Mouse (Mus musculus) MEL (cell line): ENCODE measurements at regions not wholly inside any gene's neighbourhood (a gene's known extent, or its start where the extent isn't known, plus 50 kb on each side); places are given as distances from the start of the nearest gene placed in this dataset.

Source experiments
- DNase-seq: peaks from one replicate; pipeline ENCODE4 v3.0.0; 2011; ENCODE audit warnings: low read depth, low spot score
- H3K27ac ChIP-seq: 2 replicates; pipeline ENCODE4 v1.5.1; 2012; ENCODE audit warnings: low read depth, mild to moderate bottlenecking, control low read depth, low read length, moderate library complexity; ENCODE audit not compliant: control insufficient read depth
- H3K27me3 ChIP-seq, 2 experiments: fragments of 150-350 bp in 1 of 2; sonication (generic) in 1 of 2; 2 replicates each; pipeline ENCODE4 v1.6.1; 2012; ENCODE audit warnings: low read length in 2 of 2, mild to moderate bottlenecking in 2 of 2, improper control_type of control experiment in 1 of 2, moderate library complexity in 1 of 2; ENCODE audit not compliant: insufficient read depth in 2 of 2, control insufficient read depth in 1 of 2
- H3K36me3 ChIP-seq, 2 experiments: 2 replicates each; pipeline ENCODE4 v1.6.1; 2012 to 2014; ENCODE audit warnings: low read length in 2 of 2, improper control_type of control experiment in 1 of 2, inconsistent platforms in 1 of 2, mild to moderate bottlenecking in 1 of 2; ENCODE audit not compliant: insufficient read depth in 2 of 2, control insufficient read depth in 1 of 2
- H3K4me1 ChIP-seq, 2 experiments: fragments of 150-350 bp in 1 of 2; sonication (generic) in 1 of 2; 2 replicates each; pipeline ENCODE4 v1.6.1; 2012; ENCODE audit warnings: low read length in 2 of 2, improper control_type of control experiment in 1 of 2, mild to moderate bottlenecking in 1 of 2; ENCODE audit not compliant: insufficient read depth in 2 of 2, control insufficient read depth in 1 of 2
- H3K4me3 ChIP-seq, 2 experiments: fragments of 150-350 bp in 1 of 2; sonication (generic) in 1 of 2; 2 replicates each; pipeline ENCODE4 v1.5.1; 2012; ENCODE audit warnings: low read depth in 2 of 2, low read length in 2 of 2, mild to moderate bottlenecking in 2 of 2, moderate library complexity in 2 of 2, control low read depth in 1 of 2, improper control_type of control experiment in 1 of 2; ENCODE audit not compliant: control insufficient read depth in 1 of 2, insufficient read depth in 1 of 2
- H3K79me2 ChIP-seq: 2 replicates; pipeline ENCODE4 v1.6.1; 2012; ENCODE audit warnings: mild to moderate bottlenecking, low read length, moderate library complexity; ENCODE audit not compliant: control insufficient read depth, poor library complexity, insufficient read depth
- H3K9ac ChIP-seq: 2 replicates; pipeline ENCODE4 v1.6.1; 2012; ENCODE audit warnings: low read depth, mild to moderate bottlenecking, control low read depth, low read length, moderate library complexity; ENCODE audit not compliant: control insufficient read depth, poor library complexity, severe bottlenecking
- H3K9me3 ChIP-seq: fragments of 150-350 bp; sonication (generic); replicated peaks from 2 replicates; pipeline ENCODE4 v1.6.1; 2012; ENCODE audit warnings: mild to moderate bottlenecking, low read length, improper control_type of control experiment, moderate library complexity; ENCODE audit not compliant: insufficient read depth
- CHD2 ChIP-seq: IDR thresholded peaks from 2 replicates; pipeline ENCODE4 v1.6.1; 2011; ENCODE audit warnings: low read length, improper control_type of control experiment
- ELF1 ChIP-seq: IDR thresholded peaks from 2 replicates; pipeline ENCODE4 v1.6.1; 2014; ENCODE audit warnings: low read depth, mild to moderate bottlenecking, inconsistent platforms, low read length, improper control_type of control experiment, moderate library complexity
- EP300 ChIP-seq, 2 experiments: IDR thresholded peaks; 2 replicates each; pipeline ENCODE4 v1.6.1; 2011; ENCODE audit warnings: improper control_type of control experiment in 2 of 2, low read length in 2 of 2, low read depth in 1 of 2, mild to moderate bottlenecking in 1 of 2
- ETS1 ChIP-seq: IDR thresholded peaks from 2 replicates; pipeline ENCODE4 v1.6.1; 2012; ENCODE audit warnings: low read depth, mild to moderate bottlenecking, inconsistent platforms, low read length, improper control_type of control experiment, moderate library complexity
- HCFC1 ChIP-seq: IDR thresholded peaks from 2 replicates; pipeline ENCODE4 v1.6.1; 2012; ENCODE audit warnings: low read depth, mild to moderate bottlenecking, inconsistent platforms, low read length, improper control_type of control experiment, moderate library complexity
- MAZ ChIP-seq: IDR thresholded peaks from 2 replicates; pipeline ENCODE4 v1.6.1; 2012; ENCODE audit warnings: low read depth, mild to moderate bottlenecking, inconsistent platforms, low read length, improper control_type of control experiment
- NELFE ChIP-seq: IDR thresholded peaks from 2 replicates; pipeline ENCODE4 v1.6.1; 2011; ENCODE audit warnings: low read depth, low read length, improper control_type of control experiment
- POLR2AphosphoS2 ChIP-seq: IDR thresholded peaks from 2 replicates; pipeline ENCODE4 v1.6.1; 2011; ENCODE audit warnings: low read length, improper control_type of control experiment
- SMC3 ChIP-seq: IDR thresholded peaks from 2 replicates; pipeline ENCODE4 v1.6.1; 2011; ENCODE audit warnings: low read depth, low read length, improper control_type of control experiment
- TBP ChIP-seq: IDR thresholded peaks from 2 replicates; pipeline ENCODE4 v1.8.0; 2011; ENCODE audit warnings: low read depth, low read length, improper control_type of control experiment
- TCF12 ChIP-seq: IDR thresholded peaks from 2 replicates; pipeline ENCODE4 v1.6.1; 2014; ENCODE audit warnings: low read depth, mild to moderate bottlenecking, inconsistent platforms, low read length, improper control_type of control experiment, moderate library complexity
- ZC3H11A ChIP-seq: IDR thresholded peaks from 2 replicates; pipeline ENCODE4 v1.6.1; 2012; ENCODE audit warnings: low read depth, mild to moderate bottlenecking, inconsistent platforms, low read length, improper control_type of control experiment
- ZKSCAN1 ChIP-seq: IDR thresholded peaks from 2 replicates; pipeline ENCODE4 v1.6.1; 2012; ENCODE audit warnings: low read depth, mild to moderate bottlenecking, inconsistent platforms, low read length, improper control_type of control experiment, moderate library complexity
- ZMIZ1 ChIP-seq: IDR thresholded peaks from 2 replicates; pipeline ENCODE4 v1.6.1; 2012; ENCODE audit warnings: low read depth, mild to moderate bottlenecking, inconsistent platforms, low read length, improper control_type of control experiment, moderate library complexity

DNA sequence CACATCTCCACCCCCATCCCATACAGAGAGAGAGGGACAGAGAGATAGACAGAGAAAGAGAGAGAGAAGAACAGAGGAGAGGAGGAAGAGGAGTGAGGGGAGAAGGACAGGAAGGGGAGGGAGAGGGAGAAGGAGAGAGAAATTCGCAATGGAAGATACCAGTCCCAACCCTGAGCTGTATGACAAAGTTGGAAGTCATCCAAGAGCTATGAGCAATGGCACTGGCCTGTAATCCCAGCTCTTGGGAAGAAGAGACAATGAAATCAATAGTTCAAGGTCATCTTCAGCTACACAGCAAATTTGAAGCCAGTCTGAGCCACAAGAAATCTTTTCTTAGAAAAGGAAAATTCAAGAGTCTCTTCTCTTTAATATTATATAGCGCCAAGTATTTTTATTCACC lies 105.6 kb downstream of the Avpr1a start:
- Histone ChIP-seq H3K27me3 (no peaks in the 10 kb centered on the region; a peak in 1 of 4 replicates), H3K4me1 (no peaks in the 10 kb centered on the region), H3K36me3 (no peaks in the 10 kb centered on the region), H3K9ac (no peak overlapping the region), H3K4me3 (no peak overlapping the region), H3K27ac (no peak overlapping the region), H3K79me2 (no peaks in the 10 kb centered on the region), H3K9me3 (no peaks in the 10 kb centered on the region)
- TF ChIP-seq POLR2AphosphoS2 (no peak), SMC3 (no peak)
- peak; percentile 6 for DNase-seq

DNA sequence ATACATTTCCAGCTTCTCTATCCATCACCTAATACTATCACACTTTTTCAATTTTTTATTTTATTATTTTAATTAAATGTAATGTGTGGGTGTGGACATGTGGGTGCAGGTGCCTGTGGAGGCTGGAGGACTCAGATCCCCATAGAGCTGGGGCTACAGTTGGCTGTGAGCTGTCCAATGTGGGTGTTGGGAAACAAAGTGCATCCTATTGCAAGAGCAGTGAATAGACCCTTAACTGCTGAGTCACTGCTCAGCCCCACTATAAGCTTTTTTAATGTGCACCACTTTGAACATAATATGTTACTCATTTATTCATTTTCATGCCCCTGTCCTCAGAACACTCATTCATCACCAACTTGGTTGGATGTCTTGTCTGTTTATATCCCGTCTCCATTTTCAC lies 110.4 kb downstream of the Avpr1a start:
- no peak for TF ChIP-seq TCF12
- TF ChIP-seq ZC3H11A = no peak
- no peak for TF ChIP-seq ETS1
- TF ChIP-seq ZMIZ1 = no peak
- no peak overlapping the region for H3K27ac ChIP-seq
- H3K36me3 ChIP-seq = no peaks in the 10 kb centered on the region
- no peak overlapping the region for H3K9ac ChIP-seq
- no peak for DNase-seq
- H3K9me3 ChIP-seq = no peaks in the 10 kb centered on the region
- no peak overlapping the region for H3K4me3 ChIP-seq
- no peaks in the 10 kb centered on the region for H3K79me2 ChIP-seq
- H3K4me1 ChIP-seq = no peaks in the 10 kb centered on the region
- H3K27me3 ChIP-seq = no peaks in the 10 kb centered on the region; a peak in 1 of 4 replicates

DNA sequence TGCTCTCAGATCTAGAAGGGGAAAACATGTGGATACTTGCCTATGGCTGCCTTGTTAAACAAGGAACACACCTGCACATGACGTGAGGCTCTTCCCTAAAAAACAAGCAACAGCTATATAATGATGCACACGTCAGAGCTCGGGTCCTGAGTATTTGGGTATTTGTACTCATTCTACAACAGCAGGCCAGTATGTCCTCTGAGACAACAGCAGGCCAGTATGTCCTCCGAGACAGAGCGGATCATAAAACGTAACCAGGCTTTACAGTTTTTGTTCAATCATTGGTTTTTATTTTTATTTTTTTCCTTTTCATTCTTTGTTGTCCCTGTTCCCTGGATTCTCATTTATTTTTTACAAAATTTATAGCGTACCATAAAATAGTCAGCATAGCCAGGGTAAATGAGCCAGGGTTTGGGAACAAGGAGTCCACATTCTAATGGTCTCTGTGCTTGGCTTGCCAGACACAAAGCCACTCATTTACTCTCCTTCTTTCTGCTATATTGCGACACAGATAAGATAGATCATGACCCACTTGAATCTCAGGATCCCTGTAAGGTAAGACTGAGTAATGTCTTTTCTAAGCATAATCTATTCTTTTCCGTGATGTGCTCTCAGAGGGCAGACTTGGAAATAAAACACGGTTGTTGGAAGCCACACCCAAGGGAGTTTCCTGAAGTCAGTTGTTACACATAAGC lies 111.8 kb downstream of the Avpr1a start:
- Histone ChIP-seq H3K9ac (no peak overlapping the region), H3K4me3 (no peak overlapping the region), H3K36me3 (no peaks in the 10 kb centered on the region), H3K4me1 (no peaks in the 10 kb centered on the region), H3K27me3 (no peaks in the 10 kb centered on the region; a peak in 1 of 4 replicates), H3K79me2 (no peaks in the 10 kb centered on the region), H3K9me3 (no peaks in the 10 kb centered on the region), H3K27ac (no peak overlapping the region)
- TF ChIP-seq ELF1 (no peak), MAZ (no peak), EP300 (IDR thresholded peaks at IDR 0.05; ENCODE audit: low read depth in 1 of 2, low read length in 2 of 2) (no peak), TBP (no peak), POLR2AphosphoS2 (no peak), SMC3 (no peak), ZKSCAN1 (no peak), CHD2 (no peak), NELFE (no peak), ZMIZ1 (no peak), HCFC1 (no peak)
- DNase-seq = no peak
